Mouse (Mus musculus): ENCODE measurements around the gene Zfp933.
A peak's percentile ranks its signal among the peaks of the same experiment; 100 is the strongest.
"Not testable (repeated sequence)": the region's sequence is repeated elsewhere in the genome, so short reads cannot be mapped to it uniquely, and the experiment has no call there.

Gene Zfp933

DNA sequence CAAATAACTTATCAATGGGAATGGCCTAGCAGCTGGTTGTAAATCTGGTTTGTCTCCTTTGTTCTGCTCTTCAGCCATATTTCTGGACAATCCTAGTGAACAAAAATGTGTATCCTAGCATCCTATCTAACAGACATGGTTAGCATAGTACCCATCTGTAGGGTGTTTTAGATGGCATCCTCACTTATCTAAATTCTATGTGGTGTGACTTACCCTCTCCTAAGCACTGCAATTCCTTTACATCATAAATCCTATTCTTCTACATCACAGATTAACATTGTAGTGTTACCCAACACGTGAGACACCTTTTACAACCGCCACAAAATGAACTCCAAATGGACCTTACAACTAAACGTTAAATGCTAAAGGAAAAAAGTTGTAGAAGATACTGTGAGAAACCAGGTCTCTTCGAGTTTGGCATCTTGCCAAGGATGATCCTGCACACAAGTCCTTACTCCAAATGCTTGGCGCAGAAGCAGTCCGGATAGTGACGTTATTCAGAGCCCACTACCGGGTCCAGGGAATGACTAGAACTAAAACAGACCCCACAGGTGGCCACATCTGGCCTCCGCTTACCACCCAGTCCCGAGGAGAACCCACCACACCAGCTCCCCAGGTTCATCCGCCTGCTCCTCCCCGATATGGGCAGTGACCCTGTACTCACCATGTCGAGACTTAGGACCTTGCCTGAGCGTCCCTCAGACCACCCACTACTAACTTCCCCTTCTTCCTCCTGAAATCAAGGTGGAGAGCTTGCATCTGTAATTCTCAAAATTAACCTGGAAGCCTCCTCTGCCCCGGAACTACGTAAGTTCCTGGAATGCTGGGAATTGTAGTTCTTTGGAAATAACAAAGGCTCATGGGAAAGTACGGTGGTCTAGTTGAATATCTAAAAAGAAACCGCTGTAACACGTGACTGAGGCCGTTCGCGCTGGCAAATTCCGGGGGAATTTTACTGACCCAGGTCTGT is at the start of gene Zfp933:
Zfp933 (minus strand) TSS at position 753 of the 970 bp plus-strand sequence.
- peak; percentile 71 to 84 for DNase-seq

DNA sequence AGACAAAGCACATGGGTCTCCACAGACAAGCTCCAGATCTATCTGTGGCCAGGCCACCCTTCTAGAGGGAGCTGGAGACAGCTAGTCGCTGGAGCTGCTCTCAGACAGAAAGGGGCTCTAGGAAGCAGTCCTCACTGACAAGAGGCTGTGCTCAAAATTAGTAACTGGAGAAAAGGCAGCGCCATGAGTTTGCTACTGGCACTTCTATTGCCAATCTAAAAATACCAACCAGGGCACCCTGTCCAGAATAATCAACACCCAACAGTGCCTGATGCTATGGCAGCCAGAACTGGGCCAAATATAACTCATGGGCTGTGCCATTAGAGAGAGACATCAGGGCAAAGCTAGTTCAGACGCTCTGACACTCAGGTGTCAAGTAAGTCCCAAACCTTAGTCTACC is 49.2 kb upstream of the Zfp933 start:
- no peak for DNase-seq

DNA sequence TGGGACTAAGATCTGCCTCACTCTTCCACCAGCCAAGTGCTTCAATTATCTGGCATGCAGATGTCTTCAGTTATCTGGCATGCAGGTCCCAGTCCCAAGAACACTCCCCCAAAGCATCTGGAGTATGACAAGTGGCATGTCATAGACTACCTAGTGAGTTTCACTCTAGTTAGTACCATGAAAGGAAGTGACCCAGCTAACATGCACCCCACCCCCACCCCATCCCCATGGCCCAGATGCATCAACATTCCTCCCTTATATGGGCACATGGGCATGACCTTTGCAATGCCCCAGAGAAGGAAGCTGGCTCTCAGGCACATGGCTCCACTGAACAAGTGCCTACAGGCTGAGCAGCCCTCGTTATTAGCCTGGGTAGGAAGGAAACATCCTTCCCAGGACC is 48.2 kb upstream of the Zfp933 start:
- DNase-seq, result no peak

DNA sequence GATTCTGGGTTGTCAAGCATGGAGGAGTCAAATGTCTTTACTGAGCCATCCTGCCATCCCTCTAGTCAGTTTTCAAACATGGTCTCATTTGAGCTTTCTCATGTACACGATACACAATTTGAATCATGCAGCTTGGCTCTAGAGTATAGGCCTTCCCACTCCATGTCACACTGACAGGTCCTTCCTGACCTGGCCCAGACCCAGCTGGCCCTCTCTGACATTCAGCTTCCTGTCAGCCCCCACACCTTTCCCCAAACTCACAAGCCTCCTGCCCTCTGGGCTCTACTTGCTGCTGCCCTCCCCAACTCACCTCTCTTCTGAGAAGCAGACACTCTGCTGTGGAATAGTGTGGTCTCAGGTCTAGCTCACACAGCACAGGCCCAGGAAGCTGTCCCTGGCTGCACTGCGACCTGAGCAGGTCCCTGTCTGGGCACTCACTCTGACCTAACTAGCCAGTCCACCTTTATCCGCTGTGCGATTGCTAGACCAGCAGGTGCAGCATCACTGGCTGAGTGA is 47.7 kb upstream of the Zfp933 start:
- no peak for DNase-seq

DNA sequence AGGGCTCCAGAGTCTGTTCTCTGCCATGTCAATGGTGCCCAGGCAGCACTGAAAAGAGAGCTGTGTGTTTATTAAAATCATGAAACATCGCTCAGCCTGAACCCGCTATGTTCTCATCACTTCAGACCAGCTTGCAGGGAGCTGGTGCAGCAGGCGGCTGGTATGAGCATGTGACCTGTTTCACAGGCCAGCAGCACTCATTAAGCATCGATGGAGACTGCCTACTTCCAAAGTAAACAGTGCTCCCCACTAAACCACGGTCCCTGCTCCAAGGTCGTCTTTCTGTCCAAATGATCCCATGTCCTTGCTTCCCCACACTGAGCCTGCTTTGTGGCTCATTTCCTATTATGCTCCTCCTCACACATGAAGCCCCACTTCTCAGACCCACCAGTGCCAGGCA is 42.2 kb upstream of the Zfp933 start:
- no peak for DNase-seq

DNA sequence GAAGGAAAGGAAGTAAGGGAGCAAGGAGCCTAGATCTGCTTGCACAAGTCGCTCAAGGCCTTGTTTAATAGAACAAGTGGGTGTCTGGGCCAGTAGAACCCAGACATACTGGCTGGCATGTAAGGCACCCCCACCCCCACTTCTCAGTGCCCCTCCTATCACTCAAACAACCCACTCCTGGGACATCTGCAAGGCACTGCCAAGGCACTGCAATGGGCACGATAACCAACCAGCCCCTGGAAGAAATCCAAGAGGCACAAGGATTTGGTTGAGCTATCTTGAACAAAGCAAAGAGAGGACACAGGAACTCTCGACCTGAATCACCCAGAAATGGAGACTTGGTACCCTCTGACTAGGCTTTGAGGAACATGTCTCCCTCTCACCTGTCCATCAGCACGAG is 40.1 kb upstream of the Zfp933 start:
- no peak for DNase-seq

DNA sequence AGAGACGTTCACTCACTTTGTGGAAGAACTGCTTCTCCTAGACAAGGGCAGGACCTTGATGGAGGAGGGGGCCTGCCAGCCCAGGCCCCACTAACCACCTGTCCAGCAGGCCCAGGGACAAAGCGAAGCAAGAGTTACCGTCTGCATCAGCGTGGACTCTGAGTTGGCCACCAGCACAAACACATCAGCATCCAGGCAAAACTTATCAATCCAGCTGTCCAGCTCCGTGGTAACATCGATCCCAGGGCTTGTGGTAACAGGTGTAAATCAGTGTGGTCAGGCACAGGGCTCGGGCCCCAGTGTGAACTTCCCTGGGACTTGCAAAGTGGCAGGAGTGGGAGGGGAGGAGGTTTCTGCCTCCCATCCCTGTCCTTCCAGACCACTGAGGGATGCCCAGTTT is 39.1 kb upstream of the Zfp933 start:
- no peak for DNase-seq

DNA sequence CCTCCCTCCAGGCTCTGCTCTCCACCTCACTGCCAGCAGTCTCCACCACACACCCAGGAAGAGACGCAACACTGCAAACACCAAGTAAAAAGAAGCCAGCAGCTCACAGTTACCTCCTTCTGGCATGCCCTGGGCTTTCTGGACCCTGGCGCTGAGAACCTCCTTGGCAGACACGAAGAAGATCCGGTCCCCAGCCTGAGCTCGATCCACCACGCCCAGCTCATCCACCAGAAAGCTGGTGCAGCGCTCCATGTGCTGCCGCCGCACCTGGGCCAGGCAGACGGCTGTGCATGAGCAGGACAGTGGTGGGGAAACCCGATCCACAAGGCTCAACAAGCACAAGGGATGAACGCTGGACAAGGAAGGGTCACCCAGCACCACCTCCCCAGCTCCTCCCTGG is 38.0 kb upstream of the Zfp933 start:
- no peak for DNase-seq

DNA sequence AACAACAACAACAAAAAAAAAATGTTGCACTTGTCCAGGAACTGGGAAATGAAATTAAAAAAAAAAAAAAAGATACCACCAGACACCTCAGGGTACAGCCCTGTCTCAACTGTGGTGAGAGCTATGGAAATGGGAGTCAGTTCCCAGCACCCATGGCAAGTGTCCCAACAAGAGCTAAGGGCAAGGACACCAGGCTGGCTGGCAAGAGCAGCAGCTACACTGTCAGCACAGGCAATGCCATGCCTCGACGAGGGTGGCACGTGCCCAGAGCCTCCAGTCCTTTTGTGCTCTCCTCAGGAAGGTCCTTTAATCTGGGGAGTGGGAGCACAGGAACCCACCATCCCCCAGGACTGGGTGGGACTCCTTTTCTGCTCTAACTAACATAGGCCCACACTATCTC is 36.0 kb upstream of the Zfp933 start:
- DNase-seq, result no peak

DNA sequence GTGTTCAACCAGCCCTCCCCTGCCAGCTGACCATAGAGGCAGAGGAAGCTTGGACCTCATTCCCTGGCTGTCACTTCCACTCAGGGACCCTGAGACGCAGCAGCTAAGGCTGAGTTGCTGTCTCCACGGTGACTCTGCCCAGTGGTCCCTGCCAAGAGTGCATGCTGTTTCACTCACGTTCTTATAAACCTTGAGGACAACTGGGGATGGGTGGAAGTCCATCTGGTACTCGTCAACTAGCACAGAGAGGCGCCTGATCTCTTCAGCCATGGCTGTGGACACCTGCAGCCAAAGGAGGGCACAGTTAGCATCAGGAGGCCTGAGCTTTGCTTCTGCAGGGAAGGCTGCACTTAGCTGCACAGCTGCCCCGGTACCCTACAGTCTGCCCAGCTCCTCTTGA is 34.9 kb upstream of the Zfp933 start:
- no peak for DNase-seq

DNA sequence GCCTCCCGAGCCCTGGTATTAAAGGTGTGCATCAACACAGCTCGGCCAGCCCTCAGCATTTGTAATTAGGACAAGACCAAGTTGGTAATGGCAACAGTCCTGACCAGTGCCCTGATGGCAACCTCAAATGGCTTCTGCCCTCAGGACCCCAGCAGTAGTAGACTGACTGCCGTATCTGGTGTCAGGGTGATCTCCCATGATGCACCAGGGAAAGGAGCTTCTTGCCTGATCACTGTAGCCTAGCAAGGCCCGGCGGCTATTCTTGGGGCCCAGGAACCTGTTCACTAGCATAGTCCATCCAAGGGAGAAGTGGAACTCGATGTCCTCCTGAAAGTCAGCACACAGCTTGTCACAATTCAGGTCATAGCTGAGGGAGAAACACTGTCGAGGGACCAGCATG is 33.6 kb upstream of the Zfp933 start:
- no peak for DNase-seq

DNA sequence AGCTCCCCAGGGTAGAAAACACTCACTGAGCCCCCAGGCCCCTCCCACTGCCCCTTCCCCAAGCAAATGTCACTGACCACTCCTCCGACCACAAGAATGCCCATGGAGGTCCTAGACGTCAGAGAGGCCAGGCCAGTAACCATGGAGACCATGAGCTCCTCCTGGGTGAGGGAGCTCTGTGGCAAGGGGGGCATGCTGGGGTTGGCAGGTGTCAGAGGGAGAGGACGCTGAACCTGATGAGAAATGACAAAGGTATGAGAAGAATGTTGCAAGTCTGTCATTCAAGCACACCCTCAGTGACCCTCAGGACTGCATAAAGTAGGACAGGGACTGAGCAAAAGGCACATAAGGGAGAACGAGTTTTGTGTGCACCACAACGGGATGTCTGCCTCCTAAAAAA is 31.7 kb upstream of the Zfp933 start:
- no peak for DNase-seq

DNA sequence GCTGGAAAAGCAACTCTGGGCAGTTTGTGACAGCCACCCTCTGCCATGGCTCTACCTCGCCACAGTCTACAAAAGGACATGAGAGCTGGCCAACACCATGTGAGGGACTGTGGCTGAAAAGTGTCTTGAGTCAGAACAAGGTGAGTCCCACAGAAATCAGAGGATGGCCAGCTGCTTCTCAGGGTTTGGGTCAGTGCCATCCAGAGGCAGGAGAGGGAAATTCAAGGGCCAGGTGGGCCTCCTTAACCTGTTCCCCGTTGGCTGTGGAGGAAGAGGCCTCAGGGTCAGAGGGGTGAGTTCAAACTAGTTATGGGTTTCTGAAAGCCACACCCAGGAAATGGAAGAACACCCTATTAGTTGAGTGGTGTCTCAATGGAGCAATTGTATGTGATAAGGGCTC is 31.3 kb upstream of the Zfp933 start:
- DNase-seq, result no peak

DNA sequence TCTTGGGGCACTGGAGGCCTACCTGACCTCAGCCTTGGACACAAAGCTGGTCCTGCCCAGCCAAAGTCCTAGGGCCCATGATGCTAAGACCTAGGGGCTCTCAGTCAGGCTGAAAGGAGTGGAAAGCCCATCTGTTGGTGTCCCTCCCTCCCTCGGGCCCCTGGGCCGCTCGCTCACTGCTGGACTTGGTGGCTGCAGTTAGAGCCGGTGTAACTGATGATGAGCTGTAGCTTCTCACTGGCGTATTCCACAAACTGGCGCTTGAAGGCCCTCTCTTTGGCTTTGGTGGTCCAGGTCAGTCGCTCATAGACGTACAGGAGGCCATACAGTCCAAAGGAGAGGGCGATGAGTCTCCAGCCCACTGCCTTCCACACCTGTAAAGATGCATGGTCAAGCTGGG is 30.4 kb upstream of the Zfp933 start:
- DNase-seq, result no peak

DNA sequence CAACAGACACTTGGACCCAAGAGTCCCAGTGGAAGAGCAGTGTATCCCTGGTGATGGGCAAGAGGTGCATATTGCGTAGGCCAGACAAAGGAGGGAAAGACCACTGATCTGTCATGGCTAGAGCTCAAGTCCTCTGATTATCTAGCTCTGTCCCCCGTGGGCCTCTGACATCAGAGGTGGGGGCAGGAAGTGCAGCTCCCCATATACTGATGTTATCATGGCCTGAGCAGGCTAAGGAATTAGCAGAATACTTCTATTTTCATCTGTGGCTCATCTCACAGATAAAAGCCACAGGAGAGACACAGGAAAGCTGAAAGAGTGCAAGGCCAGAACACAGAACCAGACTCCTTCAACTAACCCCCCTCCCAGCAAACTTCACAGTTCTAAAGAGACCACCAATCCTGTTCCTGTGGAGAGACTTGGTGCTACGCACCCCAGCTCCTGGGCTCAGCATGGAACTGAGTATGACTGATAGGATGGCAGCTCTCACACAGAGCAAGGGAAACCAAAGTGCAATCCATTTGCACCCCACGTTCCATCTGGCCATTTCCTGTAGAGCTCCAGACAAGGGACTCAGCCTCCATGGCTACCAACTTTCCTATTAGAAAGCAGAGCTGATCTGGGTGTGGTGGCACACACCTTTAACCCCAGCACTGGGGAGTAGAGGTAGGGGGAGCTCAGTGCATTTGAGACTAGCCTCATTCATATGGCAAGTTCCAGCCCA is 27.8 kb upstream of the Zfp933 start:
- no peak for DNase-seq

DNA sequence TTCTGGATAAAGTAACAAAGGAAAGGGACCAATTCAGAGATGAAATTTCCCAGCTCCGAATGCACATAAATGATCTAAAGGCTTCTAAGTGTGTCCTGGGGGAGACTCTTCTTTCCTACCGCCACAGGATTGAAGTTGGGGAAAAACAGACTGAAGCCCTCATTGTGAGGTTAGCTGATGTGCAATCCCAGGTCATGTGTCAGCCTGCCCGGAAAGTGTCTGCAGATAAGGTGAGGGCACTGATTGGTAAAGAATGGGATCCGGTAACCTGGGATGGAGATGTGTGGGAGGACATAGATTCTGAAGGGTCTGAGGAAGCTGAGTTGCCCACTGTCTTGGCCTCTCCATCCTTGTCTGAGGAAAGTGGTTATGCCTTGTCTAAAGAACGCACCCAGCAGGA is 21.1 kb upstream of the Zfp933 start:
- DNase-seq, result no peak

DNA sequence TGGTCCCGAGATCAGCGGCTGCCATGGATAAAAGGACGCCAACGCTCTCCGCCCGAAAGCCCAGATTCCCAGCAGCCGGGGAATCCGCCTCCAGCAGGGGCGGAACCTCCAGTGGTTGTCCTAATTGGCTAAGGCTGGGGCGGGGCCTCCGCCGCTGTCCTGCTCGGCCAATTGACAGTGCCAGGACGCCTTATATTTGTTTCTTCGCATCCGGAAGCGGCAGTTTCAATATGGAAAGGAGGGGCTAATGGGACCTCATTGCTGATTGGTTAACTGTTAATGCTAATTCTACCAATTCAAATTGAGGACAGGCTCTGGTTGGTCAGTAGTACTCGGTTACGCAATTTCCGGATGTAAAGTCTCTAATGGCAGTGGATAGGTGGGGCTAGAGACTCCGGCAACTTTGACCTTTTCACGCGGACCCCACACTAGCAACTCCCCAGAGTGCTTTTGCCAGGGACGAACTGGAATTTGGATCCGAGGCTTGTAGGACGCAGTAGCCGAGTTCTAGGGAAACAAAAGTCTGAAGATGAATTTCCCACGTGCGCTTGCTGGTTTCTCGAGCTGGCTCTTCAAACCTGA is 20.4 kb upstream of the Zfp933 start, which contains the start of the genes Miip and Fv1:
Miip (minus strand) TSS at position 367 of the 582 bp plus-strand sequence.
Fv1 (plus strand) TSS at position 530 of the 582 bp plus-strand sequence.
- peak; percentile 94 to 96 for DNase-seq

DNA sequence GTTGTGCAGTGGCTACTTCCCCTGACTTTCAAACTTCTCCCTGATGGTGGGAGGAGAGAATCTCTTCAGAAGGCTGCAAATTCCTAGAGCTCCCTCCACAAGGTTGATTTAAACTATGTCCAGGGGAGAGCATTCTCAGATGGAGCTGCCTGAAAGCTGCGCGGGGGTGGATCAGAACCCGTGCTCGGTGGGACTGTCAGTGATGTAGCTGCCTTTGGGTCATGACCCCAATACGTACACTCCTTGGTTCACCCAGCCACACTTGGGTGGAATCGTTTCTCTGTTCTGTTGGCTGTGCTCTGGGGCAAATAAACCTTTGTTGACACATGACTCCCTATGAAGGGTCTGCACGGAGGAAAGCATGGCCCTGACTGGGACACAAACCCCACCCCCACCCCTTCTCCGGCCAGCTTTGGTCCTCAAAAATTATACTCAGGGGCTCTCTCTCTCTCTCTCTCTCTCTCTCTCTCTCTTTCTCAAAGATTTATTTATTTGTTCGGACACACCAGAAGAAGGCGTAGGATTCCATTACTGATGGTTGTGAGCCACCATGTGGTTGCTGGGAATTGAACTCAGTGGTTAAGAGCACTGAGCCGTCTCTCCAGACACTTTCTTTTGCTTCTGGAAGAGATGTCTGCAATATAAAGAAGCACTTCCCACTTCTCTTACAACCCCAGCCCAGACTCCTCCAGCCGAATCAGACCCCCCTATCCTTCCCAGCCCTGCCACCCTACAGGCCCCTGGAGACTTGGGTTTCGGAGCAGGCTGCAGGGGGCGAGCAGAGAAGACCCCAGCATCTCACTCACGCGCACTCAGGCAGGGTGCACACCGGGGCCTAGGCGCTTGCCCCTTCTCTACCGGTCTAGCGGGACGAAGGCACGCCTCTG is 19.6 kb upstream of the Zfp933 start:
- DNase-seq, result no peak

DNA sequence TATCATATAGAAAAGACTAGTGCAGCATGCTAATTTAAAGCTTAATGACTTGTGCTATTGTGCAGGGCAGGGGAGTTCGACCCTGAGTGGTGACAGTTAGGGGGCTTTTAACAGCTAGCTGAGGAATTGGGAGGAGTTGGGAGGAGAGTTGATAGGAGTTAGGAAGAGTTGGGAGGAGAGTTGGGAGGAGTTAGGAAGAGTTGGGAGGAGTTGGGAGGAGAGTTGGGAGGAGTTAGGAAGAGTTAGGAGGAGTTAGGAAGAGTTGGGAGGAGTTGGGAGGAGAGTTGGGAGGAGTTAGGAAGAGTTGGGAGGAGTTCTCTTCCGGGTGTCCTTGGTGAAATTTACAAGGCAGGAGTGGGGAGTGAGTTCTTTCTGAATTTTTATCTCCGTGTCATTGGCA is 18.6 kb upstream of the Zfp933 start:
- DNase-seq, result not testable (repeated sequence)

DNA sequence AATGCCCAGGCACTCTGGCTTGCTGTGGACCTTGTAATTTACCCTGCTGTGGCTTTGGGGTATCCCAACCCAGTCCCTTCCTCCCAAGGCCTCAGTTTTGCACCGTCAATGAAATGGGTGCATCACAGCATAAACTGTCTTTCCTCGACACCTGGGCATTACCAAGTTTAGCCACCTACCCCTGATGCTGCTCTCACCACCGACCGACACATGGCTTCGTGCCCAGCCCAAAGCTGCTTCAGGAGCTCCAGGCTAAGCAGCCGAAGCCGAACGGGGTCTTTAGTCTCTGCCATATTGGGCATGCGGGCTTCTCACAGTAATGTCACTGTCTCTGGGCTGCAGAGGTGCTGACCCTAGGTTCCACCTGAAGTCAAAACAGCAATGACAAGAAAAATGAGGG is 17.9 kb upstream of the Zfp933 start:
- DNase-seq, result peak in 1 of 2 experiments; percentile 29

DNA sequence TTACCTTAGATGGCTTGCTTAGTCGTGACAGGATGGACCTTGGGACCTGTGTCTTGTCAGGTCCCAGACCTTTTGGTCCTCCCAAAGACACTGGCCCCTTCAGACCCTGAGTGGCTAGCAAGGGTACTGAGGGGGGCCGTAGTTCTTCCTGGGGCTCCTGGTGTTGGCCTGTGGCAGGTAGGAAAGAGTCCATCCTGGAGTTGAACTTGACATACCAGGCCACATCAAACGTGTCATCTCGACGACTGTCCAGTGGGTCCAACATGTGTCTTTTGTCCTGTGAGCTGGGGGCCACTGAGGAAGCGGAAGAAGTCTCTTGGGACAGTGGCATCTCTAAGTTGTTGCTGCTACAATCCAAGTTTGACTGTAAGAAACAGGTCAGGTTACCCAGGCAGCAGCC is 17.5 kb upstream of the Zfp933 start:
- DNase-seq, result no peak

DNA sequence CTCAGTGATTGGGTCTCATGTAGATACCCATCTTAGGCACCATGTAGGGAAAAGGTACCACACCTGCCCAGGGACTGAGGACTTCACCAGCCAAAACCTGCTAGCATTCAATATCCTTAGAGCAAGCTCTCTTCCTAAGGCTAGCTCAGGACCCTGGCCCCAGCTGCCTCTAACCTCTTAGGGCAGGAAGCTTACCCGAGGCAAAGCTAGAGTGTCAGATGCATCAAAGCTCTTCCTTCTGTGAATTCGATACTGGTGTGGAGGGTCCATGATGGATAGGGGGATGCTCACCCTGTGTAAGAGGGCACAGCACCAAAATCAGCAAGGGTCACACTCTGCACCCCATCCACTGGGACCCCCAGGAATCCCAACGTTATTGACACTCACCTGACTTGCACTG is 13.9 kb upstream of the Zfp933 start:
- no peak for DNase-seq
